Mouse (Mus musculus) forebrain, embryonic 14.5 days (tissue): Measurements from ENCODE around the gene Rfxank. TPM values are rescaled to one million over a fixed set of nuclear protein-coding genes. Genes with fewer than 3 reads are reported as not detected.

ENCODE experiments used
- ATAC-seq: fragments of 200-750 bp; cut with Nextera tagmentation; 2 replicates; pipeline ENCODE4 v1.8.0; 2017; ENCODE audit warnings: mild to moderate bottlenecking, moderate library complexity
- DNase-seq: peaks from one replicate; pipeline ENCODE4 v3.0.0-alpha.2; 2015; ENCODE audit warnings: low spot score
- H3K27ac ChIP-seq: fragments of 300-500 bp; sonication (generic); 2 replicates; pipeline ENCODE4 v1.5.1; 2014; ENCODE audit warnings: low read depth, mild to moderate bottlenecking, control low read depth, low read length, moderate library complexity
- H3K27me3 ChIP-seq: fragments of 300-500 bp; sonication (generic); replicated peaks from 2 replicates; pipeline ENCODE4 v1.6.1; 2014; ENCODE audit warnings: low read length, control low read depth, mixed read lengths; ENCODE audit not compliant: control insufficient read depth, insufficient read depth
- H3K36me3 ChIP-seq: fragments of 300-500 bp; sonication (generic); 2 replicates; pipeline ENCODE4 v1.6.1; 2014; ENCODE audit warnings: low read length, control low read depth; ENCODE audit not compliant: control insufficient read depth, insufficient read depth
- H3K4me1 ChIP-seq: fragments of 300-500 bp; sonication (generic); 2 replicates; pipeline ENCODE4 v1.6.1; 2014; ENCODE audit warnings: antibody characterized with exemption, low read length, control low read depth; ENCODE audit not compliant: control insufficient read depth, insufficient read depth
- H3K4me2 ChIP-seq: fragments of 300-500 bp; sonication (generic); 2 replicates; pipeline ENCODE4 v1.6.1; 2014; ENCODE audit warnings: mild to moderate bottlenecking, control low read depth, low read length
- H3K4me3 ChIP-seq: fragments of 300-500 bp; sonication (generic); 2 replicates; pipeline ENCODE4 v1.5.1; 2014; ENCODE audit warnings: low read depth, low read length, control low read depth
- H3K9ac ChIP-seq: fragments of 300-500 bp; sonication (generic); 2 replicates; pipeline ENCODE4 v1.6.1; 2014; ENCODE audit warnings: mild to moderate bottlenecking, low read length, control low read depth, moderate library complexity
- H3K9me3 ChIP-seq: fragments of 300-500 bp; sonication (generic); replicated peaks from 2 replicates; pipeline ENCODE4 v1.6.1; 2016; ENCODE audit warnings: low read length, control low read depth, mixed read lengths; ENCODE audit not compliant: control insufficient read depth
- WGBS: fragments of 180-500 bp; shearing (Covaris S2); extraction: QIAGEN DNeasy Blood & Tissue Kit; methylation state at CpG from one replicate; pipeline ENCODE4 v1.1.7; 2014; 5-methylcytosine and 5-hydroxymethylcytosine counted together
- polyA plus RNA-seq: library from polyadenylated mRNA; unstranded; fragments of >200 nt; fragmentation: Nextera tagmentation; extraction: Ambion mirVana; gene quantifications from 2 replicates; pipeline ENCODE4 v1.2.1, GENCODE M21; 2014

Gene Rfxank
- polyA plus RNA-seq, 1 experiment from 2014 or later, result 9.2 TPM

- Histone ChIP-seq H3K4me2 (peak overlapping the region; percentile 96), H3K27me3 (0 out of 2 replicates have a peak, but pooled peaks cover 3% of the 10 kb centered on the region), H3K27ac (peak overlapping the region; percentile 96), H3K9ac (peak overlapping the region; percentile 83), H3K4me1 (peaks cover 18% of the 10 kb centered on the region), H3K4me3 (peak overlapping the region; percentile 72), H3K9me3 (no peaks in the 10 kb centered on the region), H3K36me3 (peaks cover 28% of the 10 kb centered on the region)
- ATAC-seq (peak; percentile 91), DNase-seq (peak; percentile 95)
- WGBS, result 1% methylated on average over 17 of the region's 17 CpGs
Measured at GRCm38 (mm10) chr8:70118726-70119700, 19.9 kb downstream of the Rfxank start.

GRCm38 (mm10) chr8:70117611-70118010 lies 21.3 kb downstream of the Rfxank start:
- Histone ChIP-seq H3K4me2 (peak overlapping the region; percentile 96), H3K27me3 (0 out of 2 replicates have a peak, but pooled peaks cover 5% of the 10 kb centered on the region), H3K9ac (peak overlapping the region; percentile 83), H3K36me3 (peaks cover 42% of the 10 kb centered on the region), H3K4me1 (peaks cover 19% of the 10 kb centered on the region), H3K27ac (no peak overlapping the region), H3K9me3 (no peaks in the 10 kb centered on the region), H3K4me3 (peak overlapping the region; percentile 72; the same call in 1 of the 2 replicates)
- 10% methylated on average over 9 of the region's 9 CpGs for WGBS
- ATAC-seq, result no peak
- DNase-seq, result no peak

DNA sequence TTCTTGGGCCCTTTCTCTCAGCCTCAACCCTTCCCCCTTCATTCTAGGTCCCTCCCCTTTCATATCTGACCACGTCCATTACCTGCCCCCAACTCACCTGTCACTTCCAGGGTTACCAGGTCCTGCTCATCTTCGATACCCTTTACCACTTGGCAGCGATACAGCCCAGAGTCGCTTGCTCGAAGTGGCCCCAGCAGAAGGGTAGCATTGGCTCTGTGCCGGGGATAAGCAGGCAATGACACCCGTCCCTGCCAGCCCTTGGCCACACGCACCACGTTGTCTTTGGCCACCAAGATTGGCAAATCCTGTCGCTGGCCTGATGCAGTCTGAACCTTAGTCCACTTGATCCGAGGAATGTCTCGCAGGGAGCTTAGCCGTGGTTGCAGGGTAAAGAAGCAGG lies 24.1 kb downstream of the Rfxank start:
- Histone ChIP-seq H3K36me3 (peaks cover 69% of the 10 kb centered on the region), H3K27ac (no peak overlapping the region), H3K4me3 (no peak overlapping the region), H3K9ac (0 out of 2 replicates have a peak overlapping the region, but pooled peaks have one; percentile 1), H3K4me1 (peaks cover 21% of the 10 kb centered on the region), H3K4me2 (no peak overlapping the region), H3K9me3 (no peaks in the 10 kb centered on the region), H3K27me3 (0 out of 2 replicates have a peak, but pooled peaks cover 8% of the 10 kb centered on the region)
- DNase-seq (no peak), ATAC-seq (no peak)
- WGBS, result 73% methylated on average over 13 of the region's 13 CpGs

DNA sequence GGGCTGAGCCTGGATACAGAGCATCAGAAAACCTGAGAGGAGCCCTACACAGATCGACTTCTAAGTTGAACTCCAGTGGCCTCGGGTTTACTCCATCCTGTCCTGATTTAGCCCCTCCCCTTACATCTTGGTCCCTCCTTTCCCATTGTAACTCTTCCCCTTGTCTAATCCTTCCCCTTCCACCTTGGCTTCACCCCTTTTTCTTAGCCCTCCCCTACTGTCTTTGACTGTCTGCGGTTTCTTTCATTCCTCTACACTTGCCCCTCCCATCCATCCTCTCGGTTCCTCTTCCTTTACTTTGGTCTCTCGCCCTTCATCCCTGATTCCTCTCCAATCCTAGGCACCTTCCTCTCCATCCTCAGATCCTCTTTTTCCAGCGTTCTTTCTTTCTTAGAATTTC lies 24.5 kb downstream of the Rfxank start:
- Histone ChIP-seq H3K4me1 (peaks cover 21% of the 10 kb centered on the region), H3K27me3 (0 out of 2 replicates have a peak, but pooled peaks cover 8% of the 10 kb centered on the region), H3K36me3 (peaks cover 73% of the 10 kb centered on the region)

GRCm38 (mm10) chr8:70112401-70113016 lies 26.4 kb downstream of the Rfxank start:
- 12% methylated on average over 43 of the region's 43 CpGs for WGBS
- Histone ChIP-seq H3K9ac (peak overlapping the region; percentile 13; the same call in 1 of the 2 replicates), H3K27me3 (0 out of 2 replicates have a peak, but pooled peaks cover 8% of the 10 kb centered on the region), H3K4me3 (no peak overlapping the region), H3K4me2 (no peak overlapping the region), H3K4me1 (peaks cover 10% of the 10 kb centered on the region), H3K36me3 (peaks cover 93% of the 10 kb centered on the region), H3K27ac (no peak overlapping the region), H3K9me3 (no peaks in the 10 kb centered on the region)
- DNase-seq (peak; percentile 53), ATAC-seq (peak; percentile 44; the same call in 1 of the 2 replicates)

More for the DNA sequence above, 24.5 kb downstream of the Rfxank start:
- no peak overlapping the region for H3K4me2 ChIP-seq
- 24% methylated on average over 6 of the region's 6 CpGs for whole genome bisulfite sequencing
- no peaks in the 10 kb centered on the region for H3K9me3 ChIP-seq
- H3K4me3 ChIP-seq, result no peak overlapping the region
- ATAC-seq (no peak), DNase-seq (no peak)
- no peak overlapping the region for H3K27ac ChIP-seq
- no peak overlapping the region for H3K9ac ChIP-seq

- no peak for DNase-seq
- no peak overlapping the region for H3K4me3 ChIP-seq
- 67% methylated on average over 23 of the region's 23 CpGs for WGBS
- no peak overlapping the region for H3K27ac ChIP-seq
- peaks cover 100% of the 10 kb centered on the region for H3K36me3 ChIP-seq
- no peak for ATAC-seq
- H3K4me2 ChIP-seq, result no peak overlapping the region
- H3K9ac ChIP-seq, result no peak overlapping the region
- peaks cover 3% of the 10 kb centered on the region; the same call in 1 of the 2 replicates for H3K4me1 ChIP-seq
- H3K9me3 ChIP-seq, result no peaks in the 10 kb centered on the region
- 0 out of 2 replicates have a peak, but pooled peaks cover 8% of the 10 kb centered on the region for H3K27me3 ChIP-seq
Measured at GRCm38 (mm10) chr8:70111192-70111795, 27.7 kb downstream of the Rfxank start.

GRCm38 (mm10) chr8:70110451-70110850 lies 28.5 kb downstream of the Rfxank start:
- no peak overlapping the region for H3K27ac ChIP-seq
- H3K4me2 ChIP-seq, result no peak overlapping the region
- H3K4me3 ChIP-seq, result no peak overlapping the region
- no peaks in the 10 kb centered on the region for H3K9me3 ChIP-seq
- DNase-seq (no peak), ATAC-seq (no peak)
- 94% methylated on average over 2 of the region's 2 CpGs for WGBS
- H3K36me3 ChIP-seq, result peaks cover 99% of the 10 kb centered on the region
- peaks cover 3% of the 10 kb centered on the region; the same call in 1 of the 2 replicates for H3K4me1 ChIP-seq
- H3K9ac ChIP-seq, result no peak overlapping the region; the same call in 1 of the 2 replicates
- H3K27me3 ChIP-seq, result 0 out of 2 replicates have a peak, but pooled peaks cover 8% of the 10 kb centered on the region

DNA sequence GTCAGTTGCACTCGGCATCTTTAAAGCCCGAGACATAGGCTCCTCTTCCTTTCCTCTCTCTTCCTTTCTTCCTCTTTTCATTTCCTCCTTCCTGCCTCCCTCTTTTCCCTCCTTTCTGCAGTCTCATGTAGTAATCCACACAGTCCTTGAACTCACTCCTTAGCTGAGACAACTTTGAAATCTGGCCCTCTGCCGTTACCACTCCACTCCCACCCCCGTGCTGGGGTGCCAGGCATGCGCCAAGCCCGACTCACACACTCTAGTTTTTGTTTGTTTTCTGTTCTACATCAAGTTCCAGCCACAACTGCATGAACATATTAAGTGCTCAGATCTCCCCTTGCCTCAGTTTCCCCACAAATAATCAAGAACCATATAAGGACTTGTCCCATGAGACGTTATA lies 34.0 kb downstream of the Rfxank start:
- H3K9me3 ChIP-seq, result no peaks in the 10 kb centered on the region
- H3K27me3 ChIP-seq, result no peaks in the 10 kb centered on the region
- WGBS, result 81% methylated on average over 7 of the region's 7 CpGs
- no peak overlapping the region for H3K27ac ChIP-seq
- no peak overlapping the region for H3K4me3 ChIP-seq
- no peak overlapping the region for H3K9ac ChIP-seq
- peaks cover 98% of the 10 kb centered on the region for H3K36me3 ChIP-seq
- ATAC-seq (no peak), DNase-seq (no peak)
- H3K4me1 ChIP-seq, result peaks cover 3% of the 10 kb centered on the region; the same call in 1 of the 2 replicates
- H3K4me2 ChIP-seq, result no peak overlapping the region
